Mouse (Mus musculus): ENCODE results near the gene Mprip. TPM values are rescaled to one million over a fixed set of nuclear protein-coding genes. Genes with fewer than 3 reads are reported as not detected.

The Mprip gene
- polyA plus RNA-seq, 1 experiment from 2014 or later = 63.4 TPM

- no peaks in the 10 kb centered on the region for H3K9me3 ChIP-seq (replicated peaks; ENCODE audit: control insufficient read depth, low read length)
- no peaks in the 10 kb centered on the region for H3K4me1 ChIP-seq (ENCODE audit: control insufficient read depth, insufficient read depth, low read length)
- ATAC-seq (no peak), DNase-seq (ENCODE audit: low spot score) (no peak)
- WGBS = 93% methylated on average over 8 of the region's 8 CpGs
- H3K4me3 ChIP-seq (ENCODE audit: low read depth, low read length) = no peak overlapping the region
- no peaks in the 10 kb centered on the region for H3K27me3 ChIP-seq (replicated peaks; ENCODE audit: control insufficient read depth, insufficient read depth, low read length)
- H3K4me2 ChIP-seq (ENCODE audit: low read length) = no peak overlapping the region
- no peak overlapping the region for H3K9ac ChIP-seq (ENCODE audit: low read length)
- no peaks in the 10 kb centered on the region for H3K36me3 ChIP-seq (ENCODE audit: control insufficient read depth, insufficient read depth, low read length)
- H3K27ac ChIP-seq (ENCODE audit: low read depth, low read length) = no peak overlapping the region
Observed at GRCm38 (mm10) chr11:59642420-59642819, 18.7 kb upstream of the Mprip start.

GRCm38 (mm10) chr11:59645036-59645435, 16.1 kb upstream of the Mprip start:
- H3K4me2 ChIP-seq (ENCODE audit: low read length) = no peak overlapping the region
- ATAC-seq (no peak), DNase-seq (ENCODE audit: low spot score) (no peak)
- no peaks in the 10 kb centered on the region for H3K27me3 ChIP-seq (replicated peaks; ENCODE audit: control insufficient read depth, insufficient read depth, low read length)
- H3K4me3 ChIP-seq (ENCODE audit: low read depth, low read length) = no peak overlapping the region
- no peak overlapping the region for H3K9ac ChIP-seq (ENCODE audit: low read length)
- H3K9me3 ChIP-seq (replicated peaks; ENCODE audit: control insufficient read depth, low read length) = no peaks in the 10 kb centered on the region
- no peak overlapping the region for H3K27ac ChIP-seq (ENCODE audit: low read depth, low read length)
- H3K4me1 ChIP-seq (ENCODE audit: control insufficient read depth, insufficient read depth, low read length) = no peaks in the 10 kb centered on the region
- no peaks in the 10 kb centered on the region for H3K36me3 ChIP-seq (ENCODE audit: control insufficient read depth, insufficient read depth, low read length)
- WGBS = 68% methylated on average over 7 of the region's 7 CpGs

DNA sequence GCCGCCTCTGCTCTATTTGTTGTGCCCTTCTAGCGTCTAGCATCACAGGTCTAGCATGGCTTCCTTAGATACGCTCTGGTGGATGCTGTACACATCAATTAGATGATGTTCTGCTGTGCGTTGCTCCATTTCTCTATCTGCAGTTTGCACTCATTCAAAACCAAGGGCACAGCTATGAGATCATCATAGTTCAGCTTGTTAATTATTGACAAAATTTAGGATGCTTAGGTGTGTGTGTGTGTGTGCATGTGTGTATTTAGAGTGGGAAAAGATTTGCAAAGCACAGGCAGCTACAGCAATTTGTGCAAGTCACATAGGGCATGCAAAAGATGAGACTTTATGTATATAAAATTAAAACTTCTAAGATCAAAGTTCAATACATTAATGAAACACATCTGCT, 12.0 kb upstream of the Mprip start:
- no peak overlapping the region for H3K9ac ChIP-seq (ENCODE audit: low read length)
- H3K4me3 ChIP-seq (ENCODE audit: low read depth, low read length) = no peak overlapping the region
- H3K27me3 ChIP-seq (replicated peaks; ENCODE audit: control insufficient read depth, insufficient read depth, low read length) = no peaks in the 10 kb centered on the region
- no peaks in the 10 kb centered on the region for H3K4me1 ChIP-seq (ENCODE audit: control insufficient read depth, insufficient read depth, low read length)
- no peak overlapping the region for H3K27ac ChIP-seq (ENCODE audit: low read depth, low read length)
- H3K4me2 ChIP-seq (ENCODE audit: low read length) = no peak overlapping the region
- no peak for ATAC-seq
- DNase-seq (ENCODE audit: low spot score) = no peak
- H3K9me3 ChIP-seq (replicated peaks; ENCODE audit: control insufficient read depth, low read length) = no peaks in the 10 kb centered on the region
- no peaks in the 10 kb centered on the region for H3K36me3 ChIP-seq (ENCODE audit: control insufficient read depth, insufficient read depth, low read length)
- WGBS = 76% methylated on average over 4 of the region's 4 CpGs

DNA sequence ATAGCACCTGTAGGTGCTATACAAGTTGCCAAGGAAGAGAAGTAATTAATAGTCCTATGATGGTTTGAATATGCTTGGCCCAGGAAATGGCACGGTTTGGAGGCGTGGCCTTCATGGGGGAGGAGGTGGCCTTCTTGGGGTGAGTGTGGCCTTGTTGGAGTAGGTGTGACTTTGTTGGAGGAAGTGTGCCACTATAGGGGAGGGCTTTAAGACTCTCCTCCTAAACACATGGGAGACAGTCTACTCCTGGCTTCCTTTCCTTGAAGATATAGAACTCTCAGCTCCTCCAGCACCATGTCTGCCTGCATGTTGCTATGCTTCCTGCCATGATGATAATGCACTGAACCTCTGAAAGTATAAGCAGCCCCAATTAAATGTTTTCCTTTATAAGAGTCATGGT, 8.1 kb upstream of the Mprip start:
- Histone ChIP-seq H3K4me2 (ENCODE audit: low read length) (no peak overlapping the region), H3K4me1 (ENCODE audit: control insufficient read depth, insufficient read depth, low read length) (no peaks in the 10 kb centered on the region), H3K9me3 (replicated peaks; ENCODE audit: control insufficient read depth, low read length) (no peaks in the 10 kb centered on the region), H3K27me3 (replicated peaks; ENCODE audit: control insufficient read depth, insufficient read depth, low read length) (no peaks in the 10 kb centered on the region), H3K27ac (ENCODE audit: low read depth, low read length) (no peak overlapping the region), H3K36me3 (ENCODE audit: control insufficient read depth, insufficient read depth, low read length) (no peaks in the 10 kb centered on the region), H3K4me3 (ENCODE audit: low read depth, low read length) (no peak overlapping the region), H3K9ac (ENCODE audit: low read length) (no peak overlapping the region)
- no peak for DNase-seq (ENCODE audit: low spot score)
- 87% methylated on average over 2 of the region's 2 CpGs for WGBS
- no peak for ATAC-seq

- no peak overlapping the region for H3K4me2 ChIP-seq (ENCODE audit: low read length)
- no peak overlapping the region for H3K27ac ChIP-seq (ENCODE audit: low read depth, low read length)
- no peak overlapping the region for H3K9ac ChIP-seq (ENCODE audit: low read length)
- 84% methylated on average over 2 of the region's 2 CpGs for WGBS
- no peaks in the 10 kb centered on the region for H3K4me1 ChIP-seq (ENCODE audit: control insufficient read depth, insufficient read depth, low read length)
- no peaks in the 10 kb centered on the region for H3K9me3 ChIP-seq (replicated peaks; ENCODE audit: control insufficient read depth, low read length)
- H3K36me3 ChIP-seq (ENCODE audit: control insufficient read depth, insufficient read depth, low read length) = no peaks in the 10 kb centered on the region
- ATAC-seq (no peak), DNase-seq (ENCODE audit: low spot score) (no peak)
- H3K27me3 ChIP-seq (replicated peaks; ENCODE audit: control insufficient read depth, insufficient read depth, low read length) = no peaks in the 10 kb centered on the region
- H3K4me3 ChIP-seq (ENCODE audit: low read depth, low read length) = no peak overlapping the region
Observed at GRCm38 (mm10) chr11:59653547-59653946, 7.6 kb upstream of the Mprip start.

- H3K4me3 ChIP-seq (ENCODE audit: low read depth, low read length) = no peak overlapping the region
- H3K4me2 ChIP-seq (ENCODE audit: low read length) = no peak overlapping the region
- no peak for DNase-seq (ENCODE audit: low spot score)
- no peaks in the 10 kb centered on the region for H3K36me3 ChIP-seq (ENCODE audit: control insufficient read depth, insufficient read depth, low read length)
- H3K9ac ChIP-seq (ENCODE audit: low read length) = no peak overlapping the region
- H3K27me3 ChIP-seq (replicated peaks; ENCODE audit: control insufficient read depth, insufficient read depth, low read length) = no peaks in the 10 kb centered on the region
- H3K27ac ChIP-seq (ENCODE audit: low read depth, low read length) = no peak overlapping the region
- no peaks in the 10 kb centered on the region for H3K4me1 ChIP-seq (ENCODE audit: control insufficient read depth, insufficient read depth, low read length)
- WGBS = 84% methylated on average over 5 of the region's 5 CpGs
- no peaks in the 10 kb centered on the region for H3K9me3 ChIP-seq (replicated peaks; ENCODE audit: control insufficient read depth, low read length)
- ATAC-seq = no peak
Observed at GRCm38 (mm10) chr11:59655337-59655736, 5.8 kb upstream of the Mprip start.

DNA sequence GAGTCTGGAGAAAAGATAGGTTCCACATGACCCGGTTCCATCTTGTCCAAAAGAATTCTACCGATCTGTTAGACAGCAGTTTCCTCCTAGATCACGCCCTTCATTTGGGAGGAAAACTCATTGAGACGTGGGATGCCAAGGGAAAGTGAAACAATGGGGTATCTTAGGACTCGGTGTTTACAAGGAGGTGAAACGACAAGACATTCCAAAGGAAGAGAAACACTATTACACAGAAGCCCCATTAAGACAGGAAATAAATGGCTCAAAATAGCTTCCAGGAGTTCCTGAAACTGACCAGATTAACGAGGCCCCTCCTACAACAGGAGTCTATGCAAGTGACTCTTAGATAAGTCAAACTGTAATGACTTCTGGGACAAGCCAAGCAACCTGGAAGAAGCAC, 5.1 kb upstream of the Mprip start:
- DNase-seq (ENCODE audit: low spot score) (no peak), ATAC-seq (no peak)
- H3K4me2 ChIP-seq (ENCODE audit: low read length) = no peak overlapping the region
- 67% methylated on average over 7 of the region's 7 CpGs for WGBS
- H3K27ac ChIP-seq (ENCODE audit: low read depth, low read length) = no peak overlapping the region
- no peak overlapping the region for H3K9ac ChIP-seq (ENCODE audit: low read length)
- no peak overlapping the region for H3K4me3 ChIP-seq (ENCODE audit: low read depth, low read length)
- H3K4me1 ChIP-seq (ENCODE audit: control insufficient read depth, insufficient read depth, low read length) = no peaks in the 10 kb centered on the region
- no peaks in the 10 kb centered on the region for H3K9me3 ChIP-seq (replicated peaks; ENCODE audit: control insufficient read depth, low read length)
- no peaks in the 10 kb centered on the region for H3K36me3 ChIP-seq (ENCODE audit: control insufficient read depth, insufficient read depth, low read length)
- H3K27me3 ChIP-seq (replicated peaks; ENCODE audit: control insufficient read depth, insufficient read depth, low read length) = no peaks in the 10 kb centered on the region

- Histone ChIP-seq H3K9me3 (replicated peaks; ENCODE audit: control insufficient read depth, low read length) (no peaks in the 10 kb centered on the region), H3K4me1 (ENCODE audit: control insufficient read depth, insufficient read depth, low read length) (peaks cover 22% of the 10 kb centered on the region), H3K4me2 (ENCODE audit: low read length) (peak overlapping the region; percentile 49), H3K36me3 (ENCODE audit: control insufficient read depth, insufficient read depth, low read length) (no peaks in the 10 kb centered on the region), H3K9ac (ENCODE audit: low read length) (peak overlapping the region; percentile 86), H3K27ac (ENCODE audit: low read depth, low read length) (peak overlapping the region; percentile 84; the same call in 1 of the 2 replicates), H3K27me3 (replicated peaks; ENCODE audit: control insufficient read depth, insufficient read depth, low read length) (no peaks in the 10 kb centered on the region), H3K4me3 (ENCODE audit: low read depth, low read length) (peak overlapping the region; percentile 70)
- 1% methylated on average over 28 of the region's 28 CpGs for WGBS
- peak; percentile 49 for DNase-seq (ENCODE audit: low spot score)
- ATAC-seq = no peak
Observed at GRCm38 (mm10) chr11:59661601-59662248, 620 bp downstream of the Mprip start.

DNA sequence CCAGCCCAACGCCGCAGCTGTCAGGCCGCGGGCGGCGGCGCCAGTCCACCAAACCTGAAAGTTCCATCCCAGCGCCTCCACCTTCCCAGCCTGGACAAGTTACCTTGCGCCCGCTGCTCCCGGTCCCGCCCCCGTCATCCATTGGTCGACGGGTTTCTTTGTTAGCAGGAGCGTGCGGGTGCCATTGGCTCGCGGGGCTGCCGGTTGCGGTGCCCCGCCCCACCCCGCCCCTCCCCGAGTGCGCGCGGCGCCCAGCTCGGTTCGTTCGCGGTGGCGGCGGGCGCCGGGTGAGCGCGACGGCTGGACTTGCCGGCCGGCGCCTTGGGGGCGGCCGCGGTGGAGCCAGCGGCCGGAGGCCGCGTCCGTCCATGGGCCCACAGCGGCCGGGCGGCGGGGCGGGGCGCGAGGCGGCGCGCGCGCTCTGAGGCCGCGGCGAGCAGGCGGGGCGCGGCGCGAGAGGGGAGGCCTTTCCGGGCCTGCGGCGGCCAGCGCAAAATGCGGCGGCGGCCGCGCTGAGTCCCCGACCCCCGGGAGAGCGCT, 1.2 kb downstream of the Mprip start:
- Histone ChIP-seq H3K27ac (ENCODE audit: low read depth, low read length) (peak overlapping the region; percentile 84), H3K4me1 (ENCODE audit: control insufficient read depth, insufficient read depth, low read length) (peaks cover 22% of the 10 kb centered on the region), H3K36me3 (ENCODE audit: control insufficient read depth, insufficient read depth, low read length) (no peaks in the 10 kb centered on the region), H3K4me2 (ENCODE audit: low read length) (peak overlapping the region; percentile 70), H3K9me3 (replicated peaks; ENCODE audit: control insufficient read depth, low read length) (no peaks in the 10 kb centered on the region), H3K27me3 (replicated peaks; ENCODE audit: control insufficient read depth, insufficient read depth, low read length) (no peaks in the 10 kb centered on the region), H3K4me3 (ENCODE audit: low read depth, low read length) (peak overlapping the region; percentile 70), H3K9ac (ENCODE audit: low read length) (peak overlapping the region; percentile 86)
- ATAC-seq (peak; percentile 99), DNase-seq (ENCODE audit: low spot score) (peak; percentile 98)
- WGBS = 1% methylated on average over 38 of the region's 82 CpGs

All from forebrain, embryonic 14.5 days (tissue).